Mouse (Mus musculus) cerebellum, adult 18-20 months (tissue): ENCODE results near the gene Gm10521.
"Not testable (repeated sequence)": the region's sequence is repeated elsewhere in the genome, so short reads cannot be mapped to it uniquely, and the experiment has no call there.

Experiments
- DNase-seq, 2 experiments: peaks; one replicate each; pipeline ENCODE4 v3.0.0; 2021

The Gm10521 gene

DNA sequence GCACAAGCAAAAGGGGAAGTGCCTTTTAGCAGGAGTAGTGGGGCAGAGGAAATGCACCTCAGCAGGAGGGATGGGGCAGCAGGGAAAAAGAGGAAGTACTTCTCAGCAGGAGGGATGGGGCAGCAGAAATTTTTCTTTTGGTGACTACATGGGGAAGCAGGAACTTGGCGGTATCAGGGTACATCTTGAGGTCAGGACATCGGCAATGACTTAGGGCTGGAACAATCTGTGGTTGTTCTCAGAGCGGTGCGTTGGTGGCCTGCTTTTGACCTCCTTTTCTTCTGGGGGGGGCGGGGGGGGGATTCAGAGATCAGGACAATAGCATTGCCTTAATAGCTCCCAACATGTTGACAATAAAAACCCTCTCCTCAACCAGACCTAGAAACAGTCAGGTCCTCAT lies at the start of gene Gm10521:
Gm10521 (plus strand) TSS at position 301 of the 400 bp plus-strand sequence.
- DNase-seq = not testable (repeated sequence)

GRCm38 (mm10) chr1:171848201-171848600 lies 47.3 kb upstream of the Gm10521 start:
- DNase-seq = no peak

- no peak for DNase-seq
Measured at GRCm38 (mm10) chr1:171848757-171849156, 46.7 kb upstream of the Gm10521 start.

DNA sequence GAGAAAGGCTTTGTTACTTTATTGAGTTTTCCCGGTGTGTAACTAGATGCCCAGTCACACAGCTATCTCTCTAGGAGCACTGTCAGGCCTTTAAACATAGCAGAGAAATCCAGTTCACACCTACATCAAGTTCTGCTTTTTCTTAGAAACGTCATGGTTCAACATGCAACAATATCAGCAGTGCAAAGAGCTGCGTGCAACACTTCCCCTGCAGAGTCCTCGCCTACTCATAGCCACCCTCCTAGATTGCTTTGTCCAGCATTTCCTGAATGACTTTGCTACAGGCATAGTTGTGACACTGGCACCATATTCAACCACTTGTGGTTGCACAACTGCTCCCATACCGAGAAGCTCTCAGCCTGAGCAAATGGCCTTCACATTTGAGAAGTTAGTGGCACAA lies 46.0 kb upstream of the Gm10521 start:
- DNase-seq = no peak

DNA sequence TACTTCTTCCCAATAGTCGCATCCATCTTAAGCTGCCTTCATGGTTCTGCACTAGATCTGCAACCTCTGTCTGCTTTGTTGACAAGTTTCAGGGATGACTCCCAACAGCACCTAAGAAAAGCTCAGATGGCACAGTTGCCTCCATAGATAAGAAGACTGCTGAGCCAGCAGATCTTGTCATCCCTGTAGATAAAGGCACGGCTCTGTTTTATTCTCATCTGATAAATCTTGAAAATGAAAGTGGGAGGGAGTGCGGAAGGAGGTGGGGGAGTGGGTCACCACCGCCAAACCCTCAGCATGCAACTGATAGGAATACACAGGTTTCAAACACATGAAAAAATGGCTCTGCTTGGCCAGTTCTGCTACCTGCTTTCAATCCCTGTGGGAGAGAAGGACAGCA lies 30.0 kb upstream of the Gm10521 start:
- DNase-seq = no peak

GRCm38 (mm10) chr1:171886989-171887388 lies 8.5 kb upstream of the Gm10521 start:
- no peak for DNase-seq

- DNase-seq = no peak
Measured at GRCm38 (mm10) chr1:171904011-171904410, 8.5 kb downstream of the Gm10521 start.

DNA sequence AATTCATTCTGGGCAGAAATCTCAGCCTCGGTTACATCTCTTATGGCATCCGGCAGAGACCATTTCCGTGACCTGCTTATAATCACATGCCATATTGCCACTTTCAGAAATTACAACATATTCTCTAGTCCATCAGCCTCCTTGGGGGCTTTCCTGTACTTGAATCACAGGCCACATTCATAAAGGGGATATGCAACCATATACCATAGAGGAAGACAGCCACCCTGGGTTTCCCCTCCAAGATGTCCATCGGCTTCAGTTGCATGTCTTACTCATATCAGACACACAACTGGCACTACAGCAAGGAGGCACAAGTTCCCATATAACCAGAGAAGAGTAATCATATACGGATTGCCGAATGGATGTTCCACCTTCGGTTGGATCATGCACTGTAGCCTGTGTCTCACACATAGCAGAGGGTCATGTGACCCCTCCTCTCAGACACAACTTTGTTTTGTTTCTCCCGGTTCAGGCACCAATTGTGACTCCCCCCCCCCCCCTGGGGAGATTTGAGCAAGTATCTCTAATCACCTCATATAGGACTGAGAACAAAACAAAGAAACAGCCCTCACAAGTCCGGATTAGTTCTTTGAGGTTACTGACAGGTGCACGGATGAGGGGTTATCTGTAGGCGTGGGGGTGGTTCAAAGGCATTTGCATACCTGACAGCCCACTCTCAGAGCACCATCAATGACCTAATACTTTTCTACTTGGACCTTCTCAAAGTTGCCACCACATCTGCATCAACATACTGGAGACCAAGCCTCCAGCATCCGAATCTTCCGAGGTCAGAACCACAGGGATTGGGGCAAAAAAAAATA lies 20.4 kb downstream of the Gm10521 start:
- no peak for DNase-seq

- DNase-seq = no peak
Measured at GRCm38 (mm10) chr1:171917305-171918039, 22.0 kb downstream of the Gm10521 start, which contains the start of gene Slamf6. Slamf6 (plus strand) TSS chr1:171917515.

DNA sequence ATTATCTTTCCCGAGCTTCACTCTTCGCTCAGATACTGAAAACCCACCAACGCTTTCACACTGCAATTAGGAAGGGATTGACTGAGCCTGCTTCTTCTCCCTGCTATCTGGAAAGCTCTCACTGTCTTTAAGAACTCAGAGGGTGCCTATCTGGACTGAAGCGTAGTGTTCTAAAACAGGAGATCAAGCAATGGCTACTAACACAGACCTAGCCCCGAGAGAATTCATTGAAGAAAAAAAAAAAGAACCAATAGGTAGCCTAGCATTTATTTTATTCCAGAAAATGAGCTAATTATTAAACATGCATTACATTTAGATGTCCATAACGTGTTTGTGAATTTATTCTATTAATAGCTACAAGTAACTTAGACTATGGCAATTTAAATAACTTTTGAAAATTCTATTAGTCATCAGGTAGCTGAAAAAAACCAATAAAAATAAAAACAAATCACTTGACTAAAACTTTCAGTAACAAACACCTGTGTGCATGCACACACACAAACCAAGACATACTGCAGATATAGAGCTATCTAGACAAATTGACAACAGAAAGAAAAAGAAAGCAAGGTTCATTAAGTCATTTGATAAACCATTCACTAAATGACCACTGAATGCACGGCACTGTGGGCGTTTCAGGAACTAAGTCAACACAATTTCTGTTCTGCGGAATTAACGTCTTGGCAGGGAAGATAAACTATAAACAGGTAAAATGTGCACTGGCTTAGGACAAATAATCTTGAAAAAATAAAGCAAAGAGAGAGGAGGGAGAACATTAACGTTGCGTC lies 22.9 kb downstream of the Gm10521 start:
- no peak for DNase-seq

GRCm38 (mm10) chr1:171919193-171919592 lies 23.7 kb downstream of the Gm10521 start:
- DNase-seq = no peak

DNA sequence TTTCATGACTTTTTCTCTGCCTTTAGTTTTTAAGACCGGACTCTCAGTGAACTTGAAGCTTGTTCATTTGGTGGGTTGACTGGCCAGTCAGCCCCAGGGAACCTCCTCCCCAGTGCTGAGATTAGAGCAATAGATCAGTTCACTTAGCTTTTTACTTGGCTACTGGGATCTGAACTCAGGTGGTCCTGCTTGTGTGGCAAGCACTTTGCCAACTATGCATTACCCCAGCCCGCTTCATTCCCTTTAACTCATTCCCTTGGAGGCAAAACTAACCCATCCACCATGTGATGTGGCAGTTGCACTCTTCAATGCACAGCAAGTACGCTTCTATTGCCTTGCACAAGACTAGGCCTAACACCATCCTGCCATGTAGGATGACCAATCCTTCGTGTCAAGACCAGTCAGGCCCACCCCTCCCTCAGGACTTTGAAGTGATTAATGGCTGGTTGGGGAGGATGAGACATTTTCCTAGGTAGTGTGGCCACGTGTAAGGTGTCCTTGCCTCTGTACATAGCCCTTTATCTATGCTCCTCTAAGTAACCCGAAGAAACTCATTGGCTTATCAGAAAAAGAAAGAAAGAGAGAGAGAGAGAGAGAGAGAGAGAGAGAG lies 24.5 kb downstream of the Gm10521 start:
- no peak for DNase-seq

- no peak for DNase-seq
Measured at GRCm38 (mm10) chr1:171920989-171921621, 25.6 kb downstream of the Gm10521 start.

GRCm38 (mm10) chr1:171921641-171922040 lies 26.2 kb downstream of the Gm10521 start:
- no peak for DNase-seq

- DNase-seq = no peak
Measured at GRCm38 (mm10) chr1:171922844-171923243, 27.4 kb downstream of the Gm10521 start.

DNA sequence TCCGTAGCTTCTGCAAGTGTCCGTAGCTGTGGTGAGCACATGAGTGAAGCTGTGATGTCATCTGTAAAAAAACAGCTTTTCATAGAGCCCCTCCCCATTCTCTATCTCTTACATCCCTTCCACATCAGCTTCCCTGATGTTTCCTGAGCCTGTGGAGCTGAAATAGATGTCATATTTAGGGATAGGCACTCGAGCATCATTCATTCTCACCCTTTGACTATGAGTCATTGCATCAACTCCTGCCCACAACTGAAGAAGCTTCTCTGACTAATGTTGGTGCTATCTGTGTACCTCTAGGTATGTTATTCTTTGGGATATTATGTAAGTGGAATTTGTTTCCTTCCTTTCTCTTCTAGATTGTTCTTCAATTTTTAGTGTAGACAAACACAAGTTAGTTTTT lies 29.4 kb downstream of the Gm10521 start:
- no peak for DNase-seq

DNA sequence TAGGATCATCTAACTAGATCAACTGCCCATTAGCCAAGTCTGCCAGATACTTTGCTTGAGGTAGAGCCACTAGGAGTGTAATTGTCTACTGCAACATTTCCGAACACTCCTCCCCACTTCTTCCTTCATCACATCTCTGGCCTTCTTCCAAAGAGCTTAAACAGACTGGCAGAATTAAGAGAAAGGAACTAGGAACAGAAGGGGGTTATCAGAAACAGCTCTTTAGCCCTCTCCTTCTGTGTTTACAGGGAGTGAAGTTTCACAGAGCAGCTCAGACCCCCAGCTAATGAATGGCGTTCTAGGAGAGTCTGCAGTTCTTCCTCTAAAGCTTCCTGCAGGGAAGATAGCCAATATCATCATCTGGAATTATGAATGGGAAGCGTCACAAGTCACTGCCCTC lies 38.4 kb downstream of the Gm10521 start:
- no peak for DNase-seq

- DNase-seq = no peak
Measured at GRCm38 (mm10) chr1:171938952-171939948, 43.8 kb downstream of the Gm10521 start.

GRCm38 (mm10) chr1:171940626-171941025 lies 45.2 kb downstream of the Gm10521 start:
- no peak for DNase-seq

GRCm38 (mm10) chr1:171946447-171946995 lies 51.1 kb downstream of the Gm10521 start:
- no peak for DNase-seq
